Mouse (Mus musculus): ENCODE measurements around the gene Rhot1. TPM values are rescaled to one million over a fixed set of nuclear protein-coding genes. Genes with fewer than 3 reads are reported as not detected.

Rhot1 gene
- polyA plus RNA-seq (2014; fragmentation: Nextera tagmentation; extraction: Ambion mirVana): 67.9 and 86.3 TPM in 2 replicates

DNA sequence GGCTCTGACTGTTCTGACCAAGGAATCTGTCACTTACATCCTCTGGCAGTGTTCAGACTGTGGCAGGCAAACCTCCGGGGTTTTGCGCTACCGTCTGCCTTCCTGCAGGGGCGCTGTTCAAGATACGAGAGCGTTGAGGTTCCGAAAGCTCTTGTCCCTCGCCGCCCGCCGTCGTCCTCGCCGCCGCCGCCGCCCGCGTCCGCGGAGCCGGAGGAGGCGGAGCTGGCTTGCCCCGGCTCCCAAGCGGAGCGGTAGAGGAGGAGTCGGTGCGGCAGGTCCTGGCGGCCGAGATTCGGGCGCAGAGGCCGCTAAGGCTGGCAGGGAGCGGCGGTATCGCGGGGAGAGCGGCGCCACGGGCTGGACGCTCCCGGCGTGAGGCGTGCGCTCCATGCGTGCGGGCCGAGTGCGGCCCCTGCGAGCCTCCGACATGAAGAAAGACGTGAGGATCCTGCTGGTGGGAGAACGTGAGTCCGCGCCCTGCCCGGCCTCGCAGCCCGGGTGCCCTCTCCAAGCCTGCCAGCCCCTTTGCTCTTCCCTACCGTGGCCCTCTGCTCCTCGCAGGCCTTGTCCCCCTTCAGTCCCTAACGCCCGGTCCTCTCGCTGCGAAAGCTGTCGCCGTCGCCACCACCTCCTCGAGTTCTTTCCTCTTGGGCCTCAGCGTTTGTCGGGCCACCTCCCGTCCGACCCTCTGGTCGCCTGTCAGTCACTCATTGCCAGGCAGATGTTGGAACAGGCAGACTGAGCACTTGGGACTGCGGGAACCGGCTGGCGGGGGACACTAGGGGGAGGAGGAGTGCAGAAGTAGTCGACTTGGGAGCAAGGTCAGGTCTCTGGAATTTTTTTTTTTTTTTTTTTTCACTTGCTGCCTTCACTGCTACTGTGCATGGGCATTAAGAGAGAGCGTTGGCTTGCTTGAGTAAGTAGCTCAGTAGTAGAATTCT lies at the start of gene Rhot1:
Gene Rhot1 (plus strand): TSS at position 160 of the 941 bp plus-strand sequence.
- peaks cover 8% of the 10 kb centered on the region for H3K4me1 ChIP-seq (ENCODE audit: control insufficient read depth, insufficient read depth, low read length)
- H3K4me3 ChIP-seq (replicated peaks; ENCODE audit: low read depth, low read length): peak within 1 kb of the TSS; percentile 94
- H3K27ac ChIP-seq (replicated peaks; ENCODE audit: low read depth, low read length): peak within 1 kb of the TSS; percentile 92
- DNase-seq (peak; percentile 98), ATAC-seq (ENCODE audit: low FRiP score, low TSS enrichment) (peak; percentile 91)
- peak within 1 kb of the TSS; percentile 95 for H3K9ac ChIP-seq (replicated peaks; ENCODE audit: low read length)
- WGBS: under 1% methylated on average over 78 of the region's 78 CpGs
- no peaks in the 10 kb centered on the region for H3K9me3 ChIP-seq (ENCODE audit: control insufficient read depth, low read length)
- peaks cover 5% of the 10 kb centered on the region; the same call in 1 of the 2 replicates for H3K36me3 ChIP-seq (ENCODE audit: control insufficient read depth, insufficient read depth, low read length)
- no peaks in the 10 kb centered on the region for H3K27me3 ChIP-seq (ENCODE audit: control insufficient read depth, insufficient read depth, low read length)
- peak within 1 kb of the TSS; percentile 64 for H3K4me2 ChIP-seq (ENCODE audit: low read length)

- Histone ChIP-seq H3K9me3 (ENCODE audit: control insufficient read depth, low read length) (no peaks in the 10 kb centered on the region), H3K4me1 (ENCODE audit: control insufficient read depth, insufficient read depth, low read length) (no peaks in the 10 kb centered on the region), H3K9ac (replicated peaks; ENCODE audit: low read length) (no peak overlapping the region), H3K36me3 (ENCODE audit: control insufficient read depth, insufficient read depth, low read length) (no peaks in the 10 kb centered on the region), H3K27ac (replicated peaks; ENCODE audit: low read depth, low read length) (no peak overlapping the region), H3K4me3 (replicated peaks; ENCODE audit: low read depth, low read length) (no peak overlapping the region), H3K4me2 (ENCODE audit: low read length) (no peak overlapping the region), H3K27me3 (ENCODE audit: control insufficient read depth, insufficient read depth, low read length) (no peaks in the 10 kb centered on the region)
- DNase-seq (no peak), ATAC-seq (ENCODE audit: low FRiP score, low TSS enrichment) (no peak)
- WGBS: 82% methylated on average over 4 of the region's 4 CpGs
Measured at GRCm38 (mm10) chr11:80161041-80161440, 47.8 kb upstream of the Rhot1 start.

DNA sequence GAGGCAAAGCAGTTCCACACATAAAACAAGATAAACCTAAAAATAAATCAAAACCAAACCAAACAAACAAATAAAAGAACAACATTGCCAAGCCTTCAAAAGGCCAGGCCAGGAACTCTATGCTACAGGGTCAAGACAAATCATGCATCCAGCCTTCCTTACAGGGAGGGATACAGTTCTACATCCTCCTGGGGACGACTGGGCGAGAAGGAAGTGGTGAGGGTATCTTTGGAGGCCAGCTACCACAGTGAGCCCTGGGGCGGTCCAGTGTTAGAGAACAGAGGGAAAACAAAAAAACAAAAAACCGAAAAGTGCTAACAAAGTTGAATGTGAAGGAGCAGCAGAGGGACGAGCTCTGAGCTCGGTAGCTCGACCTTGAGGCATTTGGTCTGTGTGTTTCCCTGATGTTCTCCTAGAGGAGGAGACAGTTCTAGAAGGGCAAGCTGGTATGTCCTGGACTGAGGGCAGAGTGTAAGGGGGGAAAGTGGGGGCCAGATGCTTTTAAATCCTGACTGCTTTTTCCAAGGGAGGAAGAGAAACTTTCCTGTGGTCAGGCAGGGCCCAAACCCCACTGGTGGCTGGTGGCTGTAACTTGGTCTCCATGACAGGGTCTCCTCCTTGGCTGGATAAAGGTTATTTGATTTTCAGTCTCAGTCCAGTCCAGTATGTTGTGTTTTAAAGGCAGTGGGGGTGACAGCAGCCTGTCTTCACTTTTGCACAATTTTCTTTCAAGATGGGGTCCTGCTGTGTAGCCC lies 45.3 kb upstream of the Rhot1 start:
- H3K4me2 ChIP-seq (ENCODE audit: low read length): no peak overlapping the region
- no peak overlapping the region for H3K9ac ChIP-seq (replicated peaks; ENCODE audit: low read length)
- ATAC-seq (ENCODE audit: low FRiP score, low TSS enrichment) (no peak), DNase-seq (no peak)
- WGBS: 78% methylated on average over 7 of the region's 7 CpGs
- no peak overlapping the region for H3K4me3 ChIP-seq (replicated peaks; ENCODE audit: low read depth, low read length)
- no peaks in the 10 kb centered on the region for H3K9me3 ChIP-seq (ENCODE audit: control insufficient read depth, low read length)
- no peaks in the 10 kb centered on the region for H3K27me3 ChIP-seq (ENCODE audit: control insufficient read depth, insufficient read depth, low read length)
- no peaks in the 10 kb centered on the region for H3K4me1 ChIP-seq (ENCODE audit: control insufficient read depth, insufficient read depth, low read length)
- no peak overlapping the region for H3K27ac ChIP-seq (replicated peaks; ENCODE audit: low read depth, low read length)
- H3K36me3 ChIP-seq (ENCODE audit: control insufficient read depth, insufficient read depth, low read length): no peaks in the 10 kb centered on the region

DNA sequence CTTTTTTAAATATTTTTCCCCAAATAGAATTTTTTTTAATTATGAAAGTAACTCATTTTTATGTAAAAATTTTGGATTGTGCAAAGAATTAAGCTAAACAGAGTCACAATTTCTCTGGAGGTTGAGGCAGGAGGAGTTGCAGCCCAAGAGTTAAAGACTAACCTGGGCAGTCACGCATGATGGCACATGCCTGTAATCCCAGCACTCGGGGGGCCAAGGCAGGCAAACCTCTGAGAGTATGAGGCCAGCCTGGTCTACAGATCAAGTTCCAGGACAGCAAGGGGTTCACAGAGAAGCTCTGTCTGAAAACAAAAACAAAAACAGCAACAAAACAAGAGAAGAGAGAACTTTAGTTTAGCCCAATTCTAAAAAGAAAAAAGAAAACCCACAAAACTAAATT lies 44.6 kb upstream of the Rhot1 start:
- ATAC-seq (ENCODE audit: low FRiP score, low TSS enrichment): no peak
- Histone ChIP-seq H3K27ac (replicated peaks; ENCODE audit: low read depth, low read length) (no peak overlapping the region), H3K27me3 (ENCODE audit: control insufficient read depth, insufficient read depth, low read length) (no peaks in the 10 kb centered on the region), H3K4me2 (ENCODE audit: low read length) (no peak overlapping the region), H3K9ac (replicated peaks; ENCODE audit: low read length) (no peak overlapping the region), H3K36me3 (ENCODE audit: control insufficient read depth, insufficient read depth, low read length) (no peaks in the 10 kb centered on the region), H3K4me3 (replicated peaks; ENCODE audit: low read depth, low read length) (no peak overlapping the region), H3K9me3 (ENCODE audit: control insufficient read depth, low read length) (no peaks in the 10 kb centered on the region), H3K4me1 (ENCODE audit: control insufficient read depth, insufficient read depth, low read length) (no peaks in the 10 kb centered on the region)
- 34% methylated on average over 2 of the region's 2 CpGs for WGBS
- no peak for DNase-seq

GRCm38 (mm10) chr11:80168121-80168520 lies 40.7 kb upstream of the Rhot1 start:
- Histone ChIP-seq H3K27ac (replicated peaks; ENCODE audit: low read depth, low read length) (no peak overlapping the region), H3K9ac (replicated peaks; ENCODE audit: low read length) (no peak overlapping the region), H3K4me1 (ENCODE audit: control insufficient read depth, insufficient read depth, low read length) (no peaks in the 10 kb centered on the region), H3K27me3 (ENCODE audit: control insufficient read depth, insufficient read depth, low read length) (no peaks in the 10 kb centered on the region), H3K36me3 (ENCODE audit: control insufficient read depth, insufficient read depth, low read length) (no peaks in the 10 kb centered on the region), H3K4me2 (ENCODE audit: low read length) (no peak overlapping the region), H3K4me3 (replicated peaks; ENCODE audit: low read depth, low read length) (no peak overlapping the region), H3K9me3 (ENCODE audit: control insufficient read depth, low read length) (no peaks in the 10 kb centered on the region)
- no peak for DNase-seq
- no peak for ATAC-seq (ENCODE audit: low FRiP score, low TSS enrichment)
- 90% methylated on average over 9 of the region's 9 CpGs for WGBS

DNA sequence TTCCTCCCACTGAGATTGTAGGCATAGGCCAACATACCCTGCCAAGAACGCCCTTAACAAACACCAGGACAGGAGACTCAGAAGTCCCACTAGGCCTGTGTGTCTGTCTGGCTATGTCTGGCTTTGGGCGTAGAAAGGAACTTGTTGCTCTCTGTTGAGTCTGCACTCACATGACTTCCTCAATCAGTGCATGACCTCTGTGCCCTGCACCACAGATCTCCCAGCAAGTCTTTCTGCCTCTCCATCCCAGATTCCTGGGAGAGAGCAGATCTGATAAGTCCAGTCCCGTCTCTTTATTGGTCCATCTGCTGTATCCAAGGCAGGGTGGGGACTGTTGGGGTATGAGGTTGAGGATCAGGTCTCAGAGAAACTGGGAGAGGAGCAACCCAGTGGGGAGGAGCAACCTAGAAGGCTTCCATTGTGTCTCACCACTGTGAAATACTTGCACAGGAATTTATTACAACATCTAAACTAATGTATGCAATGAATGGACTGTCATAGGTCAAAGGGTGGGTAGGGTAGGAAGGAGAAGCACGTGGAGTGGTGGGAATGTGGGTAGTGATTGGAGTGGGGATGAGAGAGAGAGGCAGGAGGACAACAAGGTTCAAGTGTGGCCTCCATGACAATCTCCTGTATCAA lies 40.1 kb upstream of the Rhot1 start:
- Histone ChIP-seq H3K36me3 (ENCODE audit: control insufficient read depth, insufficient read depth, low read length) (no peaks in the 10 kb centered on the region), H3K4me1 (ENCODE audit: control insufficient read depth, insufficient read depth, low read length) (no peaks in the 10 kb centered on the region), H3K27ac (replicated peaks; ENCODE audit: low read depth, low read length) (no peak overlapping the region), H3K9ac (replicated peaks; ENCODE audit: low read length) (no peak overlapping the region), H3K27me3 (ENCODE audit: control insufficient read depth, insufficient read depth, low read length) (no peaks in the 10 kb centered on the region), H3K9me3 (ENCODE audit: control insufficient read depth, low read length) (no peaks in the 10 kb centered on the region), H3K4me2 (ENCODE audit: low read length) (no peak overlapping the region), H3K4me3 (replicated peaks; ENCODE audit: low read depth, low read length) (no peak overlapping the region)
- 82% methylated on average over 4 of the region's 4 CpGs for whole genome bisulfite sequencing
- no peak for ATAC-seq (ENCODE audit: low FRiP score, low TSS enrichment)
- no peak for DNase-seq

- H3K4me3 ChIP-seq (replicated peaks; ENCODE audit: low read depth, low read length): no peak overlapping the region
- DNase-seq (no peak), ATAC-seq (ENCODE audit: low FRiP score, low TSS enrichment) (no peak)
- no peaks in the 10 kb centered on the region for H3K9me3 ChIP-seq (ENCODE audit: control insufficient read depth, low read length)
- no peaks in the 10 kb centered on the region for H3K36me3 ChIP-seq (ENCODE audit: control insufficient read depth, insufficient read depth, low read length)
- H3K9ac ChIP-seq (replicated peaks; ENCODE audit: low read length): no peak overlapping the region
- no peaks in the 10 kb centered on the region for H3K4me1 ChIP-seq (ENCODE audit: control insufficient read depth, insufficient read depth, low read length)
- WGBS: 92% methylated on average over 3 of the region's 3 CpGs
- no peak overlapping the region for H3K4me2 ChIP-seq (ENCODE audit: low read length)
- no peaks in the 10 kb centered on the region for H3K27me3 ChIP-seq (ENCODE audit: control insufficient read depth, insufficient read depth, low read length)
- H3K27ac ChIP-seq (replicated peaks; ENCODE audit: low read depth, low read length): no peak overlapping the region
Measured at GRCm38 (mm10) chr11:80169629-80170028, 39.2 kb upstream of the Rhot1 start.

- no peak overlapping the region for H3K9ac ChIP-seq (replicated peaks; ENCODE audit: low read length)
- no peaks in the 10 kb centered on the region for H3K4me1 ChIP-seq (ENCODE audit: control insufficient read depth, insufficient read depth, low read length)
- no peak overlapping the region for H3K4me2 ChIP-seq (ENCODE audit: low read length)
- WGBS: 78% methylated on average over 5 of the region's 5 CpGs
- no peak overlapping the region for H3K4me3 ChIP-seq (replicated peaks; ENCODE audit: low read depth, low read length)
- no peaks in the 10 kb centered on the region for H3K36me3 ChIP-seq (ENCODE audit: control insufficient read depth, insufficient read depth, low read length)
- DNase-seq (no peak), ATAC-seq (ENCODE audit: low FRiP score, low TSS enrichment) (no peak)
- no peak overlapping the region for H3K27ac ChIP-seq (replicated peaks; ENCODE audit: low read depth, low read length)
- H3K27me3 ChIP-seq (ENCODE audit: control insufficient read depth, insufficient read depth, low read length): no peaks in the 10 kb centered on the region
- no peaks in the 10 kb centered on the region for H3K9me3 ChIP-seq (ENCODE audit: control insufficient read depth, low read length)
Measured at GRCm38 (mm10) chr11:80170351-80170750, 38.5 kb upstream of the Rhot1 start.
